Mouse (Mus musculus) mouse trophoblast stem cell (cell line): ENCODE measurements around the gene Wfdc6a.
"Not testable (repeated sequence)": the region's sequence is repeated elsewhere in the genome, so short reads cannot be mapped to it uniquely, and the experiment has no call there.

Experiments
- in situ Hi-C, 2 experiments: fragments of 300-500 bp; cut with MseI, MboI; formaldehyde crosslinking; loops; 2 replicates in 1 of 2; 3 replicates in 1 of 2; pipeline ENCODE4 v1.15.1; 2025

Wfdc6a gene

DNA sequence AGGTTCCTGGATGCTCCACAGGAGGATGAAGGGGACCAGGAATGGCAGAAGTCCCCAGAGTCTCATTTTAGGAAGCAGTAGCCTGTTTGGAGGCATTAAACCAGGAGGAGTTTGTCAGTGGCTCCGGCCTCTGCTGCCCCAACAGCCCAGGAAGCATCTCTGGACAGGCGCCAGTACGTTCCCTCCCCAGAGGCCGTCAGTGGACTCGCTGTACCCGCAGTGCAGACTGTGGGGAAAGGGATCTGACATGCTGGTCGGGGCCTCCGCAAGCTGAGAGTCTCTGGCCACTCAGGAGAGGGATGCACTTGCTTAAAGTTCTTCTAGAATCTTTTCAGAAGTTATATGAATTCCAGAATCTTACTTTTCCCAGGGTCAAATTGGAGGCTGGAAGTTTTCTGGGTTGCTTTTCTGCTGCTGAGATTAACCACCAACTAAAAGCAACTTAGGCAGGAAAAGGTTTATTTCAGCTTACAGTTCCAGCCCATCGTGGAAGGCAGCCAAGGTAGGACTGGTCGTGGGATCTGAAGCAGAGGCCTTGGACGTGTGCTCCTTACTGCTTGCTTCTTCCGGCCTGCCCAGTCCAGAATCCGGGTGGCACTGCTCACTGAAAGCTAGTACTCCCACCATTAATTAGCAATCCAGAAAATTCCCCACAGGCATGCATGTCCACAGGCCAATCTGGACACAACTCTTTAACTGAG lies at the start of gene Wfdc6a:
Wfdc6a (minus strand) TSS at position 423 of the 701 bp plus-strand sequence.
- in situ Hi-C loops, result not testable (repeated sequence)

DNA sequence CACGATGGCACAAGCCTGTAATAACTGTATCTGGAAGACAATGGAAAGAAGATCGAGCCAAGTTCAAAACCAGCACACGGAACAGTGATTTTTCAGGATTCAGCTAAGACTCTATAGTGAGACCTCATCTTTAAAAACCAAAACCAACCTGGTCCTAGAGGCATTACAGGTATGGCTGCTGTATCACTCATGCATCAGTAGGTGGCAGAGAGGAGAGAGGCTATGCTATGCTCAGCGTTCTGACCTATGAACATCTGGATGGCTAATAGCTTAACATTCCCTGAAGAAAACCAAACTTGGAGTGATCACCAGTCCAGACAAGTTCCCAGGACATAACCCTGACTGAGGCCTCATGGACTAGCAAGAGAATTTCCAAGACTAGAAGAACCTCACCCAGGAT lies 36.5 kb upstream of the Wfdc6a start:
- in situ Hi-C loops, result no loop called here

DNA sequence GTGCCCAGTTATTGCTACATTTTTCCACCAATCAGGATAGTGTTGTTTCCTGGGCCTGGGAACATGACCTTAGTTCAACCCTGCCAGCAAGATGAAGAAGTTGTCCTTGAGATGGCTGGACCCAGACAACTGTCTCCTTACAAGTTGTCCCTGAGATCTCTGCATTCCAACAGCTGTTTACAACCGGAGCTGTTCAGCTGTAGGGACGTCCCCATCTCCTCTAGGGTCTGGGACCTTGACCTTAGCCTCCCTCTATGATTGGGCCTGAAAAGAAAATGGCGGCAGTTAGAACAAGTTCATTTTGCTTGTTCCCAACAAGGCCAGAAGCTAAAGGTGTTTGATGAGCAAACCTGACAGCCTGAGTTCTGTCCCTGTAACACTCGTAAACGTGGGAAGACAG lies 33.8 kb upstream of the Wfdc6a start:
- in situ Hi-C loops, result no loop called here

DNA sequence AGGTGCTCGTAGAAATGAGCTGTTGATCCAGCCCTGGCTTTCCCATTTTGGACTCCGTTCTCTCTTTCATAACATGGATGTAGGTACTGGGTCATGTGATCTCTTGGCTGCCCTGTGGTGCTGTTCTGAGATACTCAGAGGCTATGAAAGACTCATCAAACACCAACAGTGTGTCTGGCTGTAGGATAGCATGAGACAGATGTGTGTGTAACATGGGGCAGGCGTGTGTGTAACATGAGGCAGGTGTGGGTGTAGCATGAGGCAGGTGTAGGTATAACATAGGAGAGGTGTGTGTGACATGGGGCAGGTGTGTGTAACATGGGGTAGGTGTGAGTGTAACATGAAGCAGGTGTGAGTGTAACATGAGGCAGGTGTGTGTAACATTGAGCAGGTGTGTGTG lies 30.1 kb upstream of the Wfdc6a start:
- in situ Hi-C loops, result no loop called here

DNA sequence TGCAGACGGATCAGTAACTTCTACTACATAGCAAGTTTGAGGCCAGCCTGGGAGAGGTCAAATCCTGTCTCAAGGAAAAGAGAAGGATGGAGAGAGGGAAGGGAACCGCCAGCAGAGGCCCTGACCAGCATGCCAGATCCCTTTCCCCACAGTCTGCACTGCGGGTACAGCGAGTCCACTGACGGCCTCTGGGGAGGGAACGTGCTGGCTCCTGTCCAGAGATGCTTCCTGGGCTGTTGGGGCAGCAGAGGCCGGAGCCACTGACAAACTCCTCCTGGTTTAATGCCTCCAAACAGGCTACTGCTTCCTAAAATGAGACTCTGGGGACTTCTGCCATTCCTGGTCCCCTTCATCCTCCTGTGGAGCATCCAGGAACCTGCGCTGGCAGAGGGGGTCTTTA lies 28.2 kb upstream of the Wfdc6a start, which contains the start of the genes Wfdc6b and Wfdc8:
Wfdc6b (plus strand) TSS at position 52 of the 400 bp plus-strand sequence.
Wfdc8 (minus strand) TSS at position 156 of the 400 bp plus-strand sequence.
- in situ Hi-C loops, result not testable (repeated sequence)

DNA sequence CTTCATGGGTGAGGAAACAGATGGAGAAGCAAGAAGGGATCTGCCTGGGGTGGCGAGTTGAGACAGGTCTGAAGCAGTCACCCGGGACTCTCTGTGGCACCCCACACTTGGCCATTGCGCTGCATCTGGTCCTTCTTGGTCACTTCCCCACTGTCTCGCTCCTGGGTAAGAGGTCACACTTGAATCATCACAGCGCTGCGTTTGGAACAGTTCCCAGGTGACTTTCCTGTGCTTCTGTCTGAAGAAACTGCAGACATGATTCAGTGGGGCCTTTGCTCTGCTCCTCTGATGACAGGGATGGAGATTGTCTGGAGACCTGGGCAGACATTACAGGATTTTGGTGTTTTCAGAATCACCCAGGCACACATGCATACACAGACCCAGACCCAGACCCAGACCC lies 23.5 kb upstream of the Wfdc6a start:
- in situ Hi-C loops, result no loop called here

DNA sequence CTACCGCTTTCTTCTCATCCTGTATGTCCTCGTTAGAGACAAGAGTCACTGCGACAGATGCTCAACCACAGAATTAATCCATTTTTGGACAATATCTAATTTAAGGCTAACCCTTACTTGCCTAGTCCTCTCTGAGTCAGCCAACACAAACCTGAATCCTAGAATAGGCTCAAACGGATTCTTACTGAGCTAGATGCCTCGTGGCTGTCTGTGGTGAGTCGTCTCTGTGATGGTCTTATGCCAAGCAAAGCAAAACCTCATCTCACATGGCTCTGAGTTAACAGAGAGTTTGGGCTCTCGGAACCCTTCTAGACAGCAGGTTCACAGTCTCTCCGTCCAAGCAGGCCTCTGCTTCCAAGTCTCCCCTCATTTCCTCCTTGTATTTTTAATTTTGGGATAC lies 19.2 kb upstream of the Wfdc6a start:
- in situ Hi-C loops, result no loop called here

DNA sequence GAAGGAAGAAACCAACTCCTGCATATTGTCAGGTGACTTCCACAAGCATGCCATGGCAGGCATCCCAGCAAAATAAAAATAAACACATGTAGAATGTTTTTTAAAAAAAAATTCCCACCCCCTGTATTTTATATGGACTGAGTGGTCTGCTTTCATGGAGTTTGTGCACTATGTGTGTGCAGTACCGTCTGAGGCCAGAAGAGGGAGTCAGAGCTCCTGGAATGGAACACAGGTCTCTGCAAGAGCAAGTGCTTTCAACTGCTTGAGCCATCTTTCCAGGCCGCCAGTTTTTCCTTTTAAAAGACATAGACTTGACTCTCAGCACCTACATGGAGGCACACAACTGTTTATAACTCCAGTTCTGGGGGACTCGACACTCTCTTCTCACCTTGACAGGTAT lies 18.2 kb upstream of the Wfdc6a start:
- in situ Hi-C loops, result no loop called here

DNA sequence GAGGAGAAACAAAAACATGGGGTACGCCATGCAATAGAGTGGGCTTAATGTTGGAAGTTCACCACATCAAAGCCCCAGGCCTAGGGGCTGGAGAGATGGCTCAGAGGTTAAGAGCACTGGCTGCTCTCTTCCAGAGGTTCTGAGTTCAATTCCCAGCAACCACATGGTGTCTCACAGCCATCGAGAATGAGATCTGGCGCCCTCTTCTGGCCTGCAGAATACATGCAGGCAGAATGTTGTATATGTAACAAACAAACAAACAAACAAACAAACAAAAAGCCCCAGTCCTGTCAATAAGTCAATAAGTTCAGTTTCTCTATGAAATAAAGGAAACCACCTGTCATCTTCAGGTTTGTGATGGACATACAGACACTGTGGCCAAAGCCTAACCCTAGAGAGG lies 14.9 kb upstream of the Wfdc6a start:
- in situ Hi-C loops, result no loop called here

DNA sequence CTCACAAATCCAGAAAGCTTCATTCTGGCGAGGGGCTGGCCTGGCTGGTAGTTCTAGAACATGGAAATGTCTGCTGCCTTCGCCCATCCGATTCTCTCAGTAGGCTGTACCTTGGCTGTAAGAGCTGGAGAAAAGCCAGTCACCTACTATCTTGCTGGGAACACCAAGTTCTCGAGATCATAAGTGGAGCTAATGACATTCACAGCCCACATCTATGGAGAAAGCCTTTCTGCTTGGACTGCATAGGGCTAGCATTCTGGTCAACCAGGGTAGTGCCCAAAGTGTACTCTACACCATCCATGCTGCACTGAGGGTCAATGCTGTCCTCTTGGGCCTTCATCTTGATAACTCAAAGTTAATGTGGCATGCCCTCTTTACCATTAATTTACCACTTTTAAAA lies 8.2 kb upstream of the Wfdc6a start, which contains the start of gene Eppin:
Eppin (minus strand) TSS at position 101 of the 400 bp plus-strand sequence.
- in situ Hi-C loops, result loop anchor here (5.0 to 10.0 kb wide), 2 partner anchors 129 to 131 kb away; no protein-coding TSS in a partner anchor

DNA sequence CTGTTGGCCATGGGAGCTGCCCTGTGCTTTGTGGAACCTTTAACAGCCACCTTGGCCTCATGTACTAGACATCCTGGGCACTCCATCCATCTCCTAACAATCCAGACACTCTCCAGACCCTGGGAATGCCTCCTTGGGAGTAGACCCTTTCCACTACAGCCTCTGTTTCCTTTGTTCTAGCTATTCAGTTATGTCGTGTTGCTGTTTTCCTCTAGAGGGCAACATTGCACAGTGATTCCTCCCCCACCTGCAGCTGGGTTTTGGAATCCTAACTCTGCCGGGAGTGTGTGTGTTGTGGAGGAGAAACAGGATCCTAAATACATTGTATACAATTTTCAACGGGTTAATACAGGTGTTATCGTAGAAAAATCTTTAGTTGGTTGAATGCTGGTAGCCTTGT lies 6.8 kb upstream of the Wfdc6a start:
- in situ Hi-C loops, result loop anchor here (5.0 to 10.0 kb wide), 2 partner anchors 130 to 133 kb away; no protein-coding TSS in a partner anchor

DNA sequence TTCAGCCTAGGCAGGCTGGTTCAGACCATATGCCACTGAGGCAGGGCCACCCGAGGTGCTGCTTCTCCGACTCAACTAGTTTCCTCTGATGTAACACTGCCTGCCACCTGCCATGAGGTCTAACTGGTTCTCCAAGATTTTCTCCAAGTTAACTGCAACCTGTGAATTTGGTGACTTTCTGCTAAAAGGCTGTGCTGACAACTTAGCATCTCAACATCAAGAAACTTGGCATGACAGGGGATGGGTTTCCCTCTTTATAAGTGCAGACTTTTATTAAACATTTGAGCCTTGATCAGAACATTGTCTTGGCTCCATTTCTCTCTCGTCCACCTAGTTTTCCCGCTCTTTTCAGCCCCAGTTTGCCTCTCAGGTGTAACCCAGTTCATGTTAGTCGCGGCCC lies 11.9 kb downstream of the Wfdc6a start, which contains the start of gene Spint3:
Spint3 (minus strand) TSS at position 101 of the 400 bp plus-strand sequence.
- in situ Hi-C loops, result not testable (repeated sequence)

DNA sequence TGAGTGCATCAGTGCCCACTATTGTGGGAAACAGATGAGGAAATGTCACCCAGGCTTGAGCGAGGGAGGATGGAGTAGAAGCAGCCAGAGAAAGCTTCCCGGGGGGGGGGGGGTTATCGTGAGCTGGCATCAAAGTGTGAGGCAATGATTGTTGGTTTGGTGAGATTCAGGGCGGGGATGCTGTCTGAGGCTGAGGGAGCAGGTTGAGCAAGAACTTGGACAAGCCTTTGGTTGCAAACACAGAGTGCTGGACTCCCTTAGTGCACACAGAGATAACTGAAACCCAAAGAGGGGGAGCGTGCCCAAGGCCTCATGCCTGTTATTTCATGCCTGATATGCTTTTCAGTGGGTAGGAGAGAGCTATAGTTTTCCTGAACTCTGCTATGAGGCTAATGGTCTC lies 17.8 kb downstream of the Wfdc6a start:
- in situ Hi-C loops, result no loop called here

DNA sequence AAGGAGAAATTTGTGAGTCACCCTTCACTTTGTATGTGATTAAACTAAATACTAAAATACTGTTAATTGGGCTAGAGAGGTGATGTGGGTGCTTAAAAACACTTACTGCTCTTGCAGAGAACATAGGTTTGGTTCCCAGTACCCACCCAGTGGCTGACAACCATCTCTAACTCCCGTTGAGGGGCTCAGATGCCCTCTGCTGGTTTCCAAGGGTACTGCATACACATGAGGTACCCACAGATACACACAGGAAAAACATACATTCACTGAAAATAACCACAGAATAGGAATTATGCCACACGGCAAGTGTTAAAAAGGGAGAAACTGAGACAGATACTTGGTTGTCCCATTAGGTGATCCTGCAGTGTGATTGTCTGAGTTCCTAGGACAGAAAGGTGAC lies 18.2 kb downstream of the Wfdc6a start:
- in situ Hi-C loops, result no loop called here

DNA sequence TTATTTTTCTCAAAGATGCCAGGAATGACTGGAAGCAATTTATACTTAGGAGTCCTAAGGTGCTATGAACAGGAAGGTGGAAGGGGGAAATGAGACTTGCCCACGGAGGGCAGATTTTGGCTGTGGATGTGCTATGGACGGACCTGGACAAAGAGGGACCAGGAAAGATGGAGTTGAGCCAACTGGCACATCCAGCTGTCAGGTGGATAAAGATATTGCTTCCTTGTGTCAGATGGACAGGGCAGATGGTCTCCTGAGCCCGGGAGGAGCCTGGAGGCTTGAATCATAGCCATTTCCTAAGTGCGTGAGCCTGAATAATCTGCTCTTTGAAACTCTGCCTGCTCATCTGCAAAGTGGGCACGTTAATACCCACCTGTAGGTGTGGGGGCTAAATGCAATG lies 20.9 kb downstream of the Wfdc6a start:
- in situ Hi-C loops, result no loop called here

DNA sequence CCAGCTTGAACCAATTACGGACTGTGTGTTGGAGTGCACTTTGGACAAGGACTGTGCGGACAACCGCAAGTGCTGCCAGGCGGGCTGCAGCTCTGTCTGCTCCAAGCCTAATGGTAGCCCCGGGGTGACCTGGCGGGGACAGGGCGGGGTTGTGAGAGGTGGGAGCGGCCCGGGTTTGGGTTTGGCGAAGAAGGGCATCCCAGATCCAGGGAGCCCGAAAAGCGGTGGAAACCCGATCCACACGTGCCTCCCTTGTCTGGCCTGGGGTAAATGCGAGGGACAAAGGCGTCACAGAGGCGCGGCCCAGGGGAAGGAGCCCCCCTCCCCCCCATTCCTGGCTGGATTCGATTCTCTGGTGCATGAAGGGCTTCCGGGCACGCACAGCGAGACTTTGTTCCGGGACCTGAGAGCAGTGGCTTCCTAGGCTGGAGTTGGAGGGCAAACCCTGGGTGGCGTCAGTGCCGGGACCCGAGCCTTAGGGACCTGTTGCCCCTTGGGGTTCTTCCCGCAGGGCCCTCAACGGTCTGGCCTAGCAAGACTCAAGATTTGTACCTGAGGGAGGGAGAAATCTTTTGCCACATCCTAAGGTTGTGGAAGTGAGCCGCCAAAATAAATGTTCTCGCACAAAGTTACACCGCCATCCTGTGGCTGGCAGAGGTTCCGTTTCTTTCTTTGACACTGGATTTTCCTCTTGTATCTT lies 21.8 kb downstream of the Wfdc6a start:
- in situ Hi-C loops, result no loop called here

DNA sequence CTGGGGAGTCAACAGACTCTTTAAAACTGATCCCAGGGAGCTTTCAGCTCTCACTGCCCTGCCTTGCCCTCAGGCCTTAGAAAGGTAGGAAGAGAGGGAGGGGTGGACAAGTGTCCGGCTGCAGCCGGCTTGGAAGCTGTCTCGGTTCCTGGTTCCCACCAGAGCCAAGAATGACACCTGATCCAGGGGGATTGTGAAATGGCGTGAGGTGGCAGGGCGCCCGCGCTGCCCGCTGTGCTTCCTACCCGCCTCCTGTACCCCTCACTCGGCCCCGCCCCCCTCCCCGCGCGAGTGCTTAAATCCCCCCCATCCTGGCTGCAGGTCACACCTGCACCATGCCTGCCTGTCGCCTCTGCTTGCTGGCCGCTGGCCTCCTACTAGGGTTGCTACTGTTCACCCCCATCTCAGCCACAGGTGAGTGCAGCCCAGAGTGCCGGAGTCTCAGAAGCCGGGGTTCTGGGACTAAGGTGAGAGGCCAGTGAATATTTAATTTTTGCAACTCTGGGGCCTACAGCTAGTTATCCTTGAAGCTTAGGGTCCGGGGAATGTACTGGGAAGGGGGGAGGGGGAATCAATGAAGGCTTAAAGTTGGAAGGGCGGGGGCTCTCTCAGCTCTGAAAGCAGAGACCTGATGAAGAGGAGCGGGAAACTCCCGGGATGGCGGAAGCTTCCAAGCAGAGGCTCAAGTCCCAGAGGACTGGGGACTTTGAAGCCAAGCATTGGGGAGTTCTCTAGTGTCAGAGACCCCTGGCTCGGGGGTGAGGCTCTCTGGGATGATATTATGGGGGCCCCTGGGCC lies 22.7 kb downstream of the Wfdc6a start, which contains the start of gene Wfdc2:
Wfdc2 (plus strand) TSS at position 23 of the 798 bp plus-strand sequence.
- in situ Hi-C loops, result no loop called here

DNA sequence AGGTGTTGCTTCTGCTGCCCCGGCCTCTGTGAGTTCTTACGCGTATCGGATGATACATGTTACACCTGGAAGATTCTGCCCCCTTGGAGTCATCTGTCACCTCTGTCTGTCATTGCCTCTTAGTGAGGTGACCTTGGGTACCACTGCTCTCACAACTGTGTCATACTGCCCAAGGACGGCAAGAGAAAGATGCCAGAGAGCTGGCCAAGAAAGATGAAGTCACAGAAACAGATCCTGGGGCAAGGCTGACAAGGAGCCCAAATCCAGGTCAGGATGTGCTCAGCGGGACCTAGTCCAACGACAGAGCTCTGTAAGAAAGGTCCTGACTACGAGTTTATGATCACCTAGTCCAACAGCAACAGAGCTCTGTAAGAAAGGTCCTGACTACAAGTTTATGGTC lies 25.1 kb downstream of the Wfdc6a start:
- in situ Hi-C loops, result no loop called here

DNA sequence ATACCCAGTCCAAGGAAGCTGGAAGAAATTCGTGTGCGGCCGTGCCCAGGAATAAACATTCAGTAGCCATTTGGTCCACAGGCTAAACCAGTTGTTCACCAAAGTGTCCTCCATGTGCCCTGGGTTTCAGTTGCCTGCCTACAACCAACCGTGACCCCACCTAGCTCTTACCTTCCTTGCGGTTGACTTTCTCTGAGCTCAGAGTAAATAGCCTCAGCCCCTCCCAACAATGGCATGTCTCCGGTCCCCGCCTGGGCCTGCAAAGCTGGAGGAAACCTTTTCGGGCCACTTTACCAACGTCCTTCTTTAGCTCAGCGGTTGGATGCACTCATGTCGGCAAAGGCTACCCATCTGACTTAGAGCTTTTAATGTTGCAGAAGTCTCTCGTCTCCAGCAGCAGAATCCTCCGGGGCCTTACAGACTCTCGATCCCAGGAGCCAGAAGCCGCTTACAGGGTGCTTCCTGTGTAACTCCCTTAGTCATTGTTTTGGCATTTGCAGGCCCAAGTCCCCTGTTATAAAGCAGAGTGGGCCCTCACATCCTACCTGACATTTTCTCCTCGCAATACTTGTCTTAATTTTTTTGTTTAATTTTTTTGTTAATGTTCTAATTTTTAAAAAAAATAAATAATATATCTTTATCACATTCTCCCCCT lies 26.1 kb downstream of the Wfdc6a start:
- in situ Hi-C loops, result no loop called here

DNA sequence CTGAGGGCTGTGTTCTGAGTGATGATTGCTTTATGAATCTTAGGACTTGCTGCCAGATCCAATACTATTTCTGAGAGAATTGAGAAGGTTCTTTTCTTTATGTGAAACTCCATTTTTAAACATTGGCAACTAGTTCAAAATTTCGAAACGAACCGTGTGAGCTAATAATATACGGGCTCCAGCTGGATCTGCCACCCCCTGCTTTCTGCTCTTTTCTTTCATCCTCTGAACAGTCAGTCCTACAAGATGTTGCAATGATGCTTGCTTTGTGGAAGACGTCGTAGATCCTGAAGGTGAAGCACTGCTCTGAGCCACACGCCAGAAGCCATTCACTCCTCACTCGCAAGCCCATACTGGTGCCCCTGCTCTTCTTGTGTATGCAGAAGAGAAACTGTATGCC lies 26.8 kb downstream of the Wfdc6a start:
- in situ Hi-C loops, result no loop called here

DNA sequence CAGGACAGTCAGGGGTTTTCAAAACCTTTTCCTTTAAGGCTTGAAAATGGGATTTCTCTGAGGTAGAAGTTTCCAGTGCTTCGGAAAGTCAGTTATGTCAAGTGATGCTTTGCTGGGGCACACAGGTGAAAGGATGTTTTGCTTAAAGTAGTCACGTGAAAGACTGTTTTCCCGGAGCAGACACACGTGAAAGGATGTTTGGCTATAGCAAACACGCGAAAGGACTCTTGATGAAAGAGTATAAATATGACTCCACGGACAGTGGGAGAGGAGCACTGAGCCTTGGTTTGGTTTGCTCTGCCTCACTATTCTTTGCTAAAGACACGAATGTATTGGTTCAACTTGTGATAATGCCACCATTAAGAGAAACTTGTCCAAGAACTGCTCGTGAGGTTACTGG lies 33.7 kb downstream of the Wfdc6a start:
- in situ Hi-C loops, result no loop called here
